Mouse (Mus musculus): Measurements from ENCODE around the gene Itga5. TPM values are rescaled to one million over a fixed set of nuclear protein-coding genes. Genes with fewer than 3 reads are reported as not detected.

Gene Itga5
- polyA plus RNA-seq, 1 experiment from 2014 or later, result 40.3 TPM

- peaks cover 8% of the 10 kb centered on the region; the same call in 1 of the 2 replicates for H3K36me3 ChIP-seq (ENCODE audit: control insufficient read depth, insufficient read depth, low read length)
- ATAC-seq, result peak; percentile 40; the same call in 1 of the 2 replicates
- 49% methylated on average over 4 of the region's 4 CpGs for WGBS
- peaks cover 18% of the 10 kb centered on the region for H3K4me1 ChIP-seq (ENCODE audit: control insufficient read depth, insufficient read depth, low read length)
- H3K4me3 ChIP-seq (ENCODE audit: low read length), result no peak overlapping the region
- H3K27me3 ChIP-seq (replicated peaks; ENCODE audit: control insufficient read depth, insufficient read depth, low read length), result no peaks in the 10 kb centered on the region
- H3K9me3 ChIP-seq (ENCODE audit: control insufficient read depth, low read length), result no peaks in the 10 kb centered on the region
- no peak overlapping the region for H3K9ac ChIP-seq (ENCODE audit: low read depth, low read length)
- H3K4me2 ChIP-seq (ENCODE audit: low read depth, low read length), result no peak overlapping the region
- H3K27ac ChIP-seq (ENCODE audit: low read length), result no peak overlapping the region
These were observed 8.1 kb downstream of the Itga5 start for GRCm38 (mm10) chr15:103358278-103359121.

DNA sequence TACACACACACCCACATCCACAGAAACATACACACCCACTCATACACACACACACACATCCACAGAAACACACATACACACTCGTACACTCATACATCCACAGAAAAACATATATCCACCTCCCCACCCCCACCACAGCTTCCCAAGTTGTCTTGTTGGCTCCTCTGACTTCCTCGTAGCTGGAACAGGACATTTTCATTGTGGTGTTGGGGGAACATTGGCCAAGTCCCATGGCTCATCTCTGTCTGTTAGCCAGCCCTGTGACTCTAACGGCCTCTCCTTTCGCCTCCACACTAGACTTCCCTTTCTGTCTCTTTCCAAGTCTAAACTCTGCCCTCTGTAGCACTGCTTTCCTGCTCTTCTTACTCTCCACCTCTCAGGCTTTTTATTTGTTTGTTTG lies 8.7 kb downstream of the Itga5 start:
- peaks cover 16% of the 10 kb centered on the region for H3K4me1 ChIP-seq (ENCODE audit: control insufficient read depth, insufficient read depth, low read length)
- no peak overlapping the region for H3K4me3 ChIP-seq (ENCODE audit: low read length)
- peaks cover 8% of the 10 kb centered on the region; the same call in 1 of the 2 replicates for H3K36me3 ChIP-seq (ENCODE audit: control insufficient read depth, insufficient read depth, low read length)
- H3K27me3 ChIP-seq (replicated peaks; ENCODE audit: control insufficient read depth, insufficient read depth, low read length), result no peaks in the 10 kb centered on the region
- H3K9ac ChIP-seq (ENCODE audit: low read depth, low read length), result no peak overlapping the region
- WGBS, result 77% methylated on average over 4 of the region's 4 CpGs
- no peak overlapping the region for H3K27ac ChIP-seq (ENCODE audit: low read length)
- no peak overlapping the region for H3K4me2 ChIP-seq (ENCODE audit: low read depth, low read length)
- H3K9me3 ChIP-seq (ENCODE audit: control insufficient read depth, low read length), result no peaks in the 10 kb centered on the region
- ATAC-seq, result no peak

GRCm38 (mm10) chr15:103356130-103356529 lies 10.4 kb downstream of the Itga5 start:
- Histone ChIP-seq H3K36me3 (ENCODE audit: control insufficient read depth, insufficient read depth, low read length) (peaks cover 11% of the 10 kb centered on the region; the same call in 1 of the 2 replicates), H3K4me2 (ENCODE audit: low read depth, low read length) (no peak overlapping the region), H3K27me3 (replicated peaks; ENCODE audit: control insufficient read depth, insufficient read depth, low read length) (no peaks in the 10 kb centered on the region), H3K9ac (ENCODE audit: low read depth, low read length) (no peak overlapping the region), H3K27ac (ENCODE audit: low read length) (no peak overlapping the region), H3K4me3 (ENCODE audit: low read length) (no peak overlapping the region), H3K9me3 (ENCODE audit: control insufficient read depth, low read length) (no peaks in the 10 kb centered on the region), H3K4me1 (ENCODE audit: control insufficient read depth, insufficient read depth, low read length) (peaks cover 10% of the 10 kb centered on the region)
- WGBS, result 81% methylated on average over 4 of the region's 4 CpGs
- no peak for ATAC-seq

DNA sequence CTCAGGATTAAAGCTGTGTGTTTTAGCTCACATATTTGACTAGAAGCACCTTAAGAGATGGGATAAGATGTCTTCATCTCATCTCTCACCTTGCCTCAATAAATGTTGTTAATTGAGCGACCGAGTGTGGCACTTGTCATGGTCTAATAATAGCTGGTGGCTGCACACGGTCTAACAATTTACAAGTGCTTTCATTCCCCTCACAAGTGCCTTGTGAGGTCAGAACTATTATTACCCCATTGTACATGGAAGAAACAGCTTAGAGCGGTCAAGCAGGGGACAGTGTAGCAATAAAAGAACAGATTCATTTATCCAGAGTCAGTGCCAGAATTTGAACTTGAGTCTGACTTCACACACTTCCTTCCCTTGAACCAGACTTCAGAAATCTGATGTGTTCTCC lies 11.1 kb downstream of the Itga5 start:
- Histone ChIP-seq H3K4me3 (ENCODE audit: low read length) (no peak overlapping the region), H3K4me1 (ENCODE audit: control insufficient read depth, insufficient read depth, low read length) (peaks cover 9% of the 10 kb centered on the region; the same call in 1 of the 2 replicates), H3K27me3 (replicated peaks; ENCODE audit: control insufficient read depth, insufficient read depth, low read length) (no peaks in the 10 kb centered on the region), H3K27ac (ENCODE audit: low read length) (no peak overlapping the region), H3K9ac (ENCODE audit: low read depth, low read length) (no peak overlapping the region), H3K4me2 (ENCODE audit: low read depth, low read length) (no peak overlapping the region), H3K9me3 (ENCODE audit: control insufficient read depth, low read length) (no peaks in the 10 kb centered on the region), H3K36me3 (ENCODE audit: control insufficient read depth, insufficient read depth, low read length) (peaks cover 17% of the 10 kb centered on the region; the same call in 1 of the 2 replicates)
- 87% methylated on average over 4 of the region's 4 CpGs for WGBS
- ATAC-seq, result no peak

DNA sequence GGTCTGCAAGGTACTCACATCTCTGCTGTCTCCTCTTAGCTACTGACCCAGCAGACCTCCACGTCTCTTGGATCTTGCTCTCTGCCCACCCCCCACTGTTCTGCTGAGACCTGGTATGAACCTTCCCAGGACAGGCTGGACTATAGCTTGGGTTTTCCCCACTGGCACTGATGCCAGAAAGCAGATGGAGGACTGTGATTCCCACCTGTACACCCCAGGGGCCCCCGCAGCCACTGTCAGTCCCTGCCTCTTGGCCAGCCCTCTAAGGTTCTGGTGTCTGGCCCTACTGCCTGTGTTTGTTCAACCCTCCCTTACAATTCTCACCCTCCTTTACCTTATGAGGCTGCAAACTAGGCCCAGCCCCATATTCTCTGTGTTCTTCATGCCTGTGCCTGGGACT lies 11.9 kb downstream of the Itga5 start:
- Histone ChIP-seq H3K9ac (ENCODE audit: low read depth, low read length) (no peak overlapping the region), H3K4me2 (ENCODE audit: low read depth, low read length) (no peak overlapping the region), H3K36me3 (ENCODE audit: control insufficient read depth, insufficient read depth, low read length) (peaks cover 17% of the 10 kb centered on the region; the same call in 1 of the 2 replicates), H3K4me3 (ENCODE audit: low read length) (no peak overlapping the region), H3K4me1 (ENCODE audit: control insufficient read depth, insufficient read depth, low read length) (peaks cover 9% of the 10 kb centered on the region; the same call in 1 of the 2 replicates), H3K9me3 (ENCODE audit: control insufficient read depth, low read length) (no peaks in the 10 kb centered on the region), H3K27ac (ENCODE audit: low read length) (no peak overlapping the region), H3K27me3 (replicated peaks; ENCODE audit: control insufficient read depth, insufficient read depth, low read length) (no peaks in the 10 kb centered on the region)
- no peak for ATAC-seq
- 98% methylated on average over 2 of the region's 2 CpGs for WGBS

DNA sequence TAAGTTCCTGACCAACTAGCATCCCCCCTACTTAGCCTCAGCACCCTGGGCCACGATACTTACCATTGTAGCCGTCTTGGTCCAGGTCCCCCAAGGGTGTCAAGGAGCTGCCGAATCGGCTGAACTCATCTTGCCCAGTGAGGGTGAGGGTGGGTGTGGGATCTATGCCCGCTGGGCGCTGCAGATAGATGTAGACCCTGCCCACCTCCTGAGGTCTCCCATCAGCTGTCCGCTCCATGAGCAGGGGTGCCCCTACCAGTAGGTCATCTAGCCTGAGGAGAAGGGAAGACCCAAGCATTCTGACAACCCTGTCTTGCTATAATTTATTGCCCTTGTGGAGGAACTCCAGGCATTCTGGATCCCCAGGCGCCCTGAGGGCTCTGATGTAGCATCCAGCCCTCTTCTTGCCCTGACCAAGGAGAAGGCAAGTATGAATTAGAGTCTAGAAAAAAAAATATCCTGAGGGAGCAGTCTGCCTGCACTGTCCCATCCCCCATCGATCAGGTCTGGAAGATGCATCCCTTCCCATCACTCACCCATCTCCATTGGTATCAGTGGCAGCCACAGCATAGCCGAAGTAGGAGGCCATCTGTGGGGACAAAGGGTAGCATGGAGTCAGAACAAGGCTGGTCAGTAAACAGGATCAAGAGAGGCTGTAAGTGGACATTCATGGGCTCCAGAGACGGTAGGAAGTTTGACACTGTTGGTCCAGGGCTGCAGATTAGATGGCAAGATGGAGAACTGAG lies 12.9 kb downstream of the Itga5 start:
- Histone ChIP-seq H3K9ac (ENCODE audit: low read depth, low read length) (no peak overlapping the region), H3K4me1 (ENCODE audit: control insufficient read depth, insufficient read depth, low read length) (peaks cover 4% of the 10 kb centered on the region; the same call in 1 of the 2 replicates), H3K27ac (ENCODE audit: low read length) (no peak overlapping the region), H3K4me2 (ENCODE audit: low read depth, low read length) (no peak overlapping the region), H3K9me3 (ENCODE audit: control insufficient read depth, low read length) (no peaks in the 10 kb centered on the region), H3K27me3 (replicated peaks; ENCODE audit: control insufficient read depth, insufficient read depth, low read length) (no peaks in the 10 kb centered on the region), H3K4me3 (ENCODE audit: low read length) (no peak overlapping the region), H3K36me3 (ENCODE audit: control insufficient read depth, insufficient read depth, low read length) (peaks cover 17% of the 10 kb centered on the region)
- ATAC-seq, result no peak
- WGBS, result 92% methylated on average over 11 of the region's 11 CpGs

GRCm38 (mm10) chr15:103352856-103353255 lies 13.7 kb downstream of the Itga5 start:
- Histone ChIP-seq H3K4me2 (ENCODE audit: low read depth, low read length) (no peak overlapping the region), H3K4me1 (ENCODE audit: control insufficient read depth, insufficient read depth, low read length) (no peaks in the 10 kb centered on the region), H3K4me3 (ENCODE audit: low read length) (no peak overlapping the region), H3K9me3 (ENCODE audit: control insufficient read depth, low read length) (no peaks in the 10 kb centered on the region), H3K27ac (ENCODE audit: low read length) (no peak overlapping the region), H3K27me3 (replicated peaks; ENCODE audit: control insufficient read depth, insufficient read depth, low read length) (no peaks in the 10 kb centered on the region), H3K36me3 (ENCODE audit: control insufficient read depth, insufficient read depth, low read length) (peaks cover 18% of the 10 kb centered on the region), H3K9ac (ENCODE audit: low read depth, low read length) (no peak overlapping the region)
- ATAC-seq, result peak; percentile 45
- WGBS, result 47% methylated on average over 4 of the region's 4 CpGs

DNA sequence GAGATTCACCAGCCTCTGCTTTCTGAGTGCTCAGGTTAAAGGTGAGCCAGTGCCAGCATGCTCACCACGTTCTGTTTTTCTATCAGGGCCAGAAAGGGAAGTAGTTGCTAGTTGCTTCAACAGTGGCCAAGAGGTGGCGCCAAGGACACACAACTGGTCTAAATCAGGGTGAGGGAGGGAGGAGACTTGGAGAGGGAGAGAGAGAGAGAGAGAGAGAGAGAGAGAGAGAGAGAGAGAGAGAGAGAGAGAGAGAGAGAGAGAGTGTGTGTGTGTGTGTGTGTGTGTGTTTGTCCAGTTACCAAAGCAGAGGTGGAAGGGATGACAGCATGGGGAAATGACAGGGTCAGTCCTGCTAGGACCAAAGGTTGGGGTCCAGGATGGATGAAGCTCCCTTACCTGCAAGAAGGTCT lies 19.3 kb downstream of the Itga5 start:
- peak; percentile 34 for ATAC-seq
- Histone ChIP-seq H3K4me1 (ENCODE audit: control insufficient read depth, insufficient read depth, low read length) (no peaks in the 10 kb centered on the region), H3K4me2 (ENCODE audit: low read depth, low read length) (no peak overlapping the region), H3K27ac (ENCODE audit: low read length) (no peak overlapping the region), H3K4me3 (ENCODE audit: low read length) (no peak overlapping the region), H3K9me3 (ENCODE audit: control insufficient read depth, low read length) (no peaks in the 10 kb centered on the region), H3K9ac (ENCODE audit: low read depth, low read length) (no peak overlapping the region), H3K27me3 (replicated peaks; ENCODE audit: control insufficient read depth, insufficient read depth, low read length) (no peaks in the 10 kb centered on the region), H3K36me3 (ENCODE audit: control insufficient read depth, insufficient read depth, low read length) (peaks cover 13% of the 10 kb centered on the region)
- WGBS, result 7% methylated on average over 2 of the region's 2 CpGs

- Histone ChIP-seq H3K4me2 (ENCODE audit: low read depth, low read length) (no peak overlapping the region), H3K27me3 (replicated peaks; ENCODE audit: control insufficient read depth, insufficient read depth, low read length) (peaks cover 10% of the 10 kb centered on the region), H3K9ac (ENCODE audit: low read depth, low read length) (no peak overlapping the region), H3K9me3 (ENCODE audit: control insufficient read depth, low read length) (no peaks in the 10 kb centered on the region), H3K4me1 (ENCODE audit: control insufficient read depth, insufficient read depth, low read length) (no peaks in the 10 kb centered on the region), H3K4me3 (ENCODE audit: low read length) (no peak overlapping the region), H3K27ac (ENCODE audit: low read length) (no peak overlapping the region), H3K36me3 (ENCODE audit: control insufficient read depth, insufficient read depth, low read length) (peaks cover 6% of the 10 kb centered on the region)
- no peak for ATAC-seq
- WGBS, result 92% methylated on average over 6 of the region's 6 CpGs
These were observed 20.8 kb downstream of the Itga5 start for GRCm38 (mm10) chr15:103345789-103346188.
